Mouse (Mus musculus) small intestine, adult 2 months (tissue): ENCODE data around the gene Klf6. TPM values are rescaled to one million over a fixed set of nuclear protein-coding genes. Genes with fewer than 3 reads are reported as not detected.

Source experiments
- H3K27ac ChIP-seq: fragments of 200-500 bp; 2 replicates; pipeline ENCODE4 v1.5.1; 2012; ENCODE audit warnings: low read depth, low read length, control low read depth, inconsistent platforms; ENCODE audit not compliant: insufficient read depth
- H3K27me3 ChIP-seq: fragments of 200-500 bp; 2 replicates; pipeline ENCODE4 v1.6.1; 2012; ENCODE audit warnings: mild to moderate bottlenecking, moderate library complexity, low read length, inconsistent platforms; ENCODE audit not compliant: control insufficient read depth, insufficient read depth
- H3K36me3 ChIP-seq: fragments of 200-500 bp; 2 replicates; pipeline ENCODE4 v1.6.1; 2012; ENCODE audit warnings: mild to moderate bottlenecking, low read length, control low read depth, inconsistent platforms; ENCODE audit not compliant: control insufficient read depth, insufficient read depth
- H3K4me1 ChIP-seq: fragments of 200-500 bp; 2 replicates; pipeline ENCODE4 v1.6.1; 2012; ENCODE audit warnings: low read length, inconsistent platforms, mixed read lengths; ENCODE audit not compliant: control insufficient read depth, insufficient read depth, insufficient read length
- H3K4me3 ChIP-seq: fragments of 200-500 bp; 2 replicates; pipeline ENCODE4 v1.5.1; 2012; ENCODE audit warnings: low read depth, mild to moderate bottlenecking, control low read depth, inconsistent platforms, low read length, moderate library complexity
- CTCF ChIP-seq: fragments of 200-500 bp; IDR thresholded peaks from 2 replicates; pipeline ENCODE4 v1.5.1; 2012; ENCODE audit warnings: low read depth, mild to moderate bottlenecking, control low read depth, inconsistent platforms, low read length, moderate library complexity, mixed read lengths; ENCODE audit not compliant: insufficient replicate concordance, insufficient read length; ENCODE audit errors: extremely low read depth
- POLR2A ChIP-seq: fragments of 200-500 bp; IDR thresholded peaks from 2 replicates; pipeline ENCODE4 v1.6.1; 2012; ENCODE audit warnings: low read depth, mild to moderate bottlenecking, control low read depth, inconsistent platforms, low read length, moderate library complexity
- WGBS: fragments of 180-500 bp; shearing (Covaris S2); methylation state at CpG from one replicate; pipeline ENCODE4 v1.1.7; 2018; 5-methylcytosine and 5-hydroxymethylcytosine counted together
- polyA plus RNA-seq: library from polyadenylated mRNA; depleted of rRNA; stranded (reverse); fragments of >200 nt; gene quantifications from 2 replicates; pipeline ENCODE4 v1.2.3, GENCODE M21; 2012

Gene Klf6
- polyA plus RNA-seq, 1 experiment, result 44.5 TPM

DNA sequence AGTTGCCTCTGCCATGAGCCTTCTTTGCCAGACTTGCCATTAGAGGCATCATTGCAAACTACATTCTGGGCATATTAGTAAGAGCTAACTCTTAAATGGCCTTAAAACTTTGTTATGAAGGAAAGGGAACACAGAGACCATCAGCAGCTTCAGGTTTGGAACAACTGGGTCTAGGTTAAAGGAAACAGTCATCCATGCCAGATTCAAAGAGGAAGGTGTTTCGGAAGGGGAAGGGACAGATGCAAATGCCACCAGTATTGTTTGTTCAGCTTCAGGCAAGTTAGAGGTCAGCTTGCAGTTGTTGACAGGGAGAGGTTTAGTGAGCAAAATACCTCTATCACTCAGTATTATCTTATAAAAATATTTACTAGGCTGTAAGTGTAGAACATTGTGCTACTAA, 37.7 kb downstream of the Klf6 start:
- Histone ChIP-seq H3K27me3 (no peaks in the 10 kb centered on the region), H3K27ac (no peak overlapping the region), H3K4me3 (no peak overlapping the region), H3K4me1 (no peaks in the 10 kb centered on the region), H3K36me3 (no peaks in the 10 kb centered on the region)
- TF ChIP-seq POLR2A, result no peak
- TF ChIP-seq CTCF, result no peak
- 73% methylated on average over 1 of the region's 1 CpGs for WGBS

DNA sequence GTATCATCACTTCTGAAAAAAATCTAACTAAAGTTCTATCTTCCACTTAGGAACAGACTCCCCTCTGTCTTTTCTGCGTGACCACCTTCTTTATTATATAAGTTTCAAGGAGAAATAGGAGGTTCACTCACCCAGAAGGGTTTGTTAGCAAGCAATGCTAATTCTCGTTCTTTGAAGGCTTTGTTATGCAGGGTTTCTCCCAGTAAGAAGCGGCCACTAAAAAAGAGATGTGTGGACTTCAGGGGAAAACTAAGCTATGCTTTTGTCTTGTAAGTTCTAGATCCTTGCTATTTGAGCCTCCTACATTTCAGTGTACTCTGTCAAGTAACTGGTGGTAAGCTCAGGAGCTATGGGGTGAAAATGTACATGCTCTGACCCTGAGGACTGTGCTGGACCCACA, 38.4 kb downstream of the Klf6 start:
- no peaks in the 10 kb centered on the region for H3K27me3 ChIP-seq
- TF ChIP-seq POLR2A (no peak), CTCF (no peak)
- no peaks in the 10 kb centered on the region for H3K4me1 ChIP-seq
- WGBS, result 84% methylated on average over 3 of the region's 3 CpGs
- H3K27ac ChIP-seq, result no peak overlapping the region
- H3K4me3 ChIP-seq, result no peak overlapping the region
- no peaks in the 10 kb centered on the region for H3K36me3 ChIP-seq

DNA sequence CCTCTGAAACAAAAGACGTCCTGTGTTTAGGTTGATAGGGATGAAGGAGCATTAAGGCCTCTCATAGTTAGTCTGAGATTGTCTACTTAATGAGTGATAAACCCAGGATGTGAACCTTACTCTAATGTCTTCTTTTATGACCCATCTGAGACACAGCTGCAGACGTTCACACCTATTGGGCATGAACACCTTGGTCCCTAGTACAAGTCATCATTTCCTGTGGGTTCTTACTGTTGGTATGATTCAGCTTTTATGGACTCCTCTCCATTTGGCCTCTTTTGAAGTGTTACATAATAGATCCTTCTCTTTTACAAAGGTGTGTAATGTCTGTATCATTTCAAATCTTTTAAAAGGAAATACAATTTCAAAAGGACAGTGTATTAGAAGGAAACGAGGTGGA, 51.9 kb downstream of the Klf6 start:
- Histone ChIP-seq H3K27me3 (no peaks in the 10 kb centered on the region), H3K36me3 (no peaks in the 10 kb centered on the region), H3K4me3 (no peak overlapping the region), H3K27ac (no peak overlapping the region), H3K4me1 (peaks cover 3% of the 10 kb centered on the region; the same call in 1 of the 2 replicates)
- TF ChIP-seq POLR2A, result no peak
- no peak for TF ChIP-seq CTCF
- 37% methylated on average over 3 of the region's 3 CpGs for WGBS

DNA sequence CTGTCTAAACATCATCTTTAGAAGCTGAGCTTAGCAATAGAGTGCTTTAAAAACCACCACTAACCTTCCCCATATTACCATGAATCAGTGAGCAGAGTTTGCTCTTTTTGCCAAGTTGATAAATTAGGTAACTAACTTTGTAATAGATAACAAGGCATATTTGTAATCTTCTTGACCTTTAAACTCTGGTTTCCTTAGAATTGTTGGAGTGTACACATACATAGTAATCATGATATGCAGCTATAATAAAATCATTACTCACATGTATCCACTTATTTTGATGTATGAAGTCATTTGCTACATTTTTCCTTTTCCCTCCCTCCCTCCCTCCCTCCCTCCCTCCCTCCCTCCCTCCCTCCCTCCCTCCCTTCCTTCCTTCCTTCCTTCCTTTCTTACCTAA, 56.1 kb downstream of the Klf6 start:
- H3K27ac ChIP-seq, result no peak overlapping the region
- H3K36me3 ChIP-seq, result no peaks in the 10 kb centered on the region
- no peaks in the 10 kb centered on the region for H3K27me3 ChIP-seq
- H3K4me1 ChIP-seq, result peaks cover 8% of the 10 kb centered on the region; the same call in 1 of the 2 replicates
- no peak overlapping the region for H3K4me3 ChIP-seq
- no peak for TF ChIP-seq CTCF
- no peak for TF ChIP-seq POLR2A

DNA sequence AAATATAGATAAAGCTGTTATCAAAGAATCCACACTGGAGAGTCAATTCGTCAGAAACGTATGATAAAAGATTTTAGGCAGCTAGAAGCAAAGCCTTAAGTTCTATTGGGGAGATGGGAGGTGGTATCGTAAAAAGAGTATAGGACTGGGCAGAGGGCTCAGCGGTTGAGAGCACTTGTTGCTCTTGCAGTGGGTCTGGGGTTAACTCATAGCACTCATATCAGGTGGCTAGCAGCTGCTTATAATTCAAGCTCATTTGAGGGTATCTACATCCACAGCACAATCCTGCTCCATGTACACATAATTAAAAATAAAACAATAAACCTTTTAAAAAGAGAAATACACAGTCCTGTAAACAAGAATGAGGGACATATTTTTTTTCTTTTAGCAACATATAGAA, 58.7 kb downstream of the Klf6 start:
- no peaks in the 10 kb centered on the region for H3K27me3 ChIP-seq
- WGBS, result 34% methylated on average over 4 of the region's 4 CpGs
- no peaks in the 10 kb centered on the region for H3K36me3 ChIP-seq
- peaks cover 8% of the 10 kb centered on the region; the same call in 1 of the 2 replicates for H3K4me1 ChIP-seq
- no peak overlapping the region for H3K4me3 ChIP-seq
- no peak for TF ChIP-seq CTCF
- no peak for TF ChIP-seq POLR2A
- peak overlapping the region; percentile 90 for H3K27ac ChIP-seq
